Mouse (Mus musculus) retina, adult 2 months (tissue): ENCODE measurements around the gene Stx12.

ENCODE experiments used
- DNase-seq: peaks from one replicate; pipeline ENCODE4 v3.0.0-alpha.2; 2012; ENCODE audit warnings: low read depth, low spot score

Gene Stx12

GRCm38 (mm10) chr4:132864856-132865255, 19.5 kb downstream of the Stx12 start:
- DNase-seq = no peak

- DNase-seq = no peak
Measured at GRCm38 (mm10) chr4:132863012-132863411, 21.3 kb downstream of the Stx12 start.

GRCm38 (mm10) chr4:132860880-132861279, 23.4 kb downstream of the Stx12 start:
- no peak for DNase-seq

- DNase-seq = no peak
Measured at GRCm38 (mm10) chr4:132843705-132844071, 40.6 kb downstream of the Stx12 start.

GRCm38 (mm10) chr4:132842970-132843704, 41.2 kb downstream of the Stx12 start, which contains the start of gene Ppp1r8:
Gene Ppp1r8 (minus strand): TSS chr4:132843169.
- DNase-seq = peak; percentile 78

GRCm38 (mm10) chr4:132842281-132842906, 41.9 kb downstream of the Stx12 start:
- no peak for DNase-seq

GRCm38 (mm10) chr4:132841493-132841892, 42.8 kb downstream of the Stx12 start:
- DNase-seq = no peak

GRCm38 (mm10) chr4:132823614-132824366, 60.5 kb downstream of the Stx12 start:
- DNase-seq = no peak

GRCm38 (mm10) chr4:132818442-132818841, 65.9 kb downstream of the Stx12 start:
- DNase-seq = no peak

GRCm38 (mm10) chr4:132816855-132817254, 67.5 kb downstream of the Stx12 start:
- DNase-seq = no peak

- no peak for DNase-seq
Measured at GRCm38 (mm10) chr4:132816404-132816803, 67.9 kb downstream of the Stx12 start.

GRCm38 (mm10) chr4:132809621-132810020, 74.7 kb downstream of the Stx12 start:
- no peak for DNase-seq

GRCm38 (mm10) chr4:132807771-132808641, 76.3 kb downstream of the Stx12 start:
- DNase-seq = no peak

GRCm38 (mm10) chr4:132806620-132807191, 77.6 kb downstream of the Stx12 start:
- DNase-seq = no peak

- DNase-seq = no peak
Measured at GRCm38 (mm10) chr4:132805599-132806197, 78.6 kb downstream of the Stx12 start.

GRCm38 (mm10) chr4:132805146-132805545, 79.2 kb downstream of the Stx12 start:
- no peak for DNase-seq

- no peak for DNase-seq
Measured at GRCm38 (mm10) chr4:132804331-132804730, 80.0 kb downstream of the Stx12 start.

- no peak for DNase-seq
Measured at GRCm38 (mm10) chr4:132803876-132804275, 80.4 kb downstream of the Stx12 start.
